Mouse (Mus musculus) forebrain, embryonic 12.5 days (tissue): ENCODE data around the gene Elf1. TPM values are rescaled to one million over a fixed set of nuclear protein-coding genes. Genes with fewer than 3 reads are reported as not detected.
"Not testable (repeated sequence)": the region's sequence is repeated elsewhere in the genome, so short reads cannot be mapped to it uniquely, and the experiment has no call there.

Experiments
- ATAC-seq: fragments of 200-750 bp; cut with Nextera tagmentation; 2 replicates; pipeline ENCODE4 v1.8.0; 2017; ENCODE audit warnings: moderate TSS enrichment; ENCODE audit not compliant: low FRiP score
- H3K27ac ChIP-seq: fragments of 300-500 bp; sonication (generic); 2 replicates; pipeline ENCODE4 v1.5.1; 2016; ENCODE audit warnings: mild to moderate bottlenecking
- H3K27me3 ChIP-seq: fragments of 300-500 bp; sonication (generic); 2 replicates; pipeline ENCODE4 v1.6.1; 2016; ENCODE audit warnings: mild to moderate bottlenecking
- H3K36me3 ChIP-seq: fragments of 300-500 bp; sonication (generic); replicated peaks from 2 replicates; pipeline ENCODE4 v1.6.1; 2016; ENCODE audit warnings: mild to moderate bottlenecking
- H3K4me1 ChIP-seq: fragments of 300-500 bp; sonication (generic); 2 replicates; pipeline ENCODE4 v1.6.1; 2016
- H3K4me2 ChIP-seq: fragments of 300-500 bp; sonication (generic); 2 replicates; pipeline ENCODE4 v1.6.1; 2016; ENCODE audit warnings: mild to moderate bottlenecking, moderate library complexity
- H3K4me3 ChIP-seq: fragments of 300-500 bp; sonication (generic); replicated peaks from 2 replicates; pipeline ENCODE4 v1.5.1; 2016; ENCODE audit warnings: mild to moderate bottlenecking
- H3K9ac ChIP-seq: fragments of 300-500 bp; sonication (generic); 2 replicates; pipeline ENCODE4 v1.6.1; 2016; ENCODE audit warnings: mild to moderate bottlenecking
- H3K9me3 ChIP-seq: fragments of 300-500 bp; sonication (generic); 2 replicates; pipeline ENCODE4 v1.6.1; 2016
- WGBS: fragments of 180-500 bp; shearing (Covaris S2); methylation state at CpG from one replicate; pipeline ENCODE4 v1.1.7; 2016; 5-methylcytosine and 5-hydroxymethylcytosine counted together
- polyA plus RNA-seq: library from polyadenylated mRNA; unstranded; fragments of >200 nt; fragmentation: Nextera tagmentation; extraction: Ambion mirVana; gene quantifications from 2 replicates; pipeline ENCODE4 v1.2.1, GENCODE M21; 2016

Gene Elf1
- polyA plus RNA-seq, 1 experiment from 2014 or later, result 5.7 TPM

- no peak overlapping the region for H3K4me3 ChIP-seq
- H3K9ac ChIP-seq, result no peak overlapping the region
- H3K4me2 ChIP-seq, result no peak overlapping the region
- H3K36me3 ChIP-seq, result no peaks in the 10 kb centered on the region
- H3K4me1 ChIP-seq, result no peaks in the 10 kb centered on the region
- H3K9me3 ChIP-seq, result no peaks in the 10 kb centered on the region
- no peak overlapping the region for H3K27ac ChIP-seq
- WGBS, result 89% methylated on average over 8 of the region's 8 CpGs
- no peak for ATAC-seq
- H3K27me3 ChIP-seq, result no peaks in the 10 kb centered on the region
Measured at GRCm38 (mm10) chr14:79532036-79532776, 51.2 kb downstream of the Elf1 start.

GRCm38 (mm10) chr14:79533350-79533749, 52.4 kb downstream of the Elf1 start:
- Histone ChIP-seq H3K27ac (no peak overlapping the region), H3K4me1 (no peaks in the 10 kb centered on the region), H3K4me2 (no peak overlapping the region), H3K27me3 (no peaks in the 10 kb centered on the region), H3K9ac (no peak overlapping the region), H3K36me3 (no peaks in the 10 kb centered on the region), H3K9me3 (no peaks in the 10 kb centered on the region), H3K4me3 (no peak overlapping the region)
- WGBS, result 92% methylated on average over 1 of the region's 1 CpGs
- ATAC-seq, result no peak

GRCm38 (mm10) chr14:79534206-79534605, 53.2 kb downstream of the Elf1 start:
- 82% methylated on average over 3 of the region's 3 CpGs for WGBS
- Histone ChIP-seq H3K9ac (no peak overlapping the region), H3K4me1 (no peaks in the 10 kb centered on the region), H3K27me3 (no peaks in the 10 kb centered on the region), H3K36me3 (no peaks in the 10 kb centered on the region), H3K27ac (no peak overlapping the region), H3K4me3 (no peak overlapping the region), H3K4me2 (no peak overlapping the region), H3K9me3 (no peaks in the 10 kb centered on the region)
- no peak for ATAC-seq

- WGBS, result 92% methylated on average over 4 of the region's 4 CpGs
- not testable (repeated sequence) for H3K27me3 ChIP-seq, H3K4me2 ChIP-seq, ATAC-seq, H3K4me1 ChIP-seq, H3K9me3 ChIP-seq, H3K4me3 ChIP-seq, H3K9ac ChIP-seq, H3K36me3 ChIP-seq, H3K27ac ChIP-seq
Measured at GRCm38 (mm10) chr14:79534656-79535055, 53.7 kb downstream of the Elf1 start.

- H3K4me1 ChIP-seq, result no peaks in the 10 kb centered on the region
- no peak overlapping the region for H3K27ac ChIP-seq
- no peak overlapping the region for H3K4me3 ChIP-seq
- H3K36me3 ChIP-seq, result no peaks in the 10 kb centered on the region
- H3K9me3 ChIP-seq, result no peaks in the 10 kb centered on the region
- ATAC-seq, result no peak
- WGBS, result 77% methylated on average over 10 of the region's 10 CpGs
- no peak overlapping the region for H3K9ac ChIP-seq
- no peaks in the 10 kb centered on the region for H3K27me3 ChIP-seq
- H3K4me2 ChIP-seq, result no peak overlapping the region
Measured at GRCm38 (mm10) chr14:79535318-79535717, 54.3 kb downstream of the Elf1 start.

GRCm38 (mm10) chr14:79536011-79536410, 55.0 kb downstream of the Elf1 start:
- no peak overlapping the region for H3K9ac ChIP-seq
- WGBS, result 81% methylated on average over 5 of the region's 5 CpGs
- no peaks in the 10 kb centered on the region for H3K4me1 ChIP-seq
- no peaks in the 10 kb centered on the region for H3K9me3 ChIP-seq
- ATAC-seq, result no peak
- H3K36me3 ChIP-seq, result no peaks in the 10 kb centered on the region
- no peak overlapping the region for H3K4me2 ChIP-seq
- H3K27ac ChIP-seq, result no peak overlapping the region
- H3K4me3 ChIP-seq, result no peak overlapping the region
- no peaks in the 10 kb centered on the region for H3K27me3 ChIP-seq

GRCm38 (mm10) chr14:79536837-79537236, 55.8 kb downstream of the Elf1 start:
- 80% methylated on average over 3 of the region's 3 CpGs for WGBS
- Histone ChIP-seq H3K27ac (no peak overlapping the region), H3K4me3 (no peak overlapping the region), H3K9ac (no peak overlapping the region), H3K9me3 (no peaks in the 10 kb centered on the region), H3K4me1 (no peaks in the 10 kb centered on the region), H3K4me2 (no peak overlapping the region), H3K36me3 (no peaks in the 10 kb centered on the region), H3K27me3 (no peaks in the 10 kb centered on the region)
- no peak for ATAC-seq

- no peak for ATAC-seq
- WGBS, result 88% methylated on average over 5 of the region's 5 CpGs
Measured at GRCm38 (mm10) chr14:79537463-79537862, 56.5 kb downstream of the Elf1 start.

GRCm38 (mm10) chr14:79537921-79538320, 56.9 kb downstream of the Elf1 start:
- Histone ChIP-seq H3K4me3 (no peak overlapping the region), H3K9me3 (no peaks in the 10 kb centered on the region), H3K4me2 (no peak overlapping the region), H3K9ac (no peak overlapping the region), H3K4me1 (no peaks in the 10 kb centered on the region), H3K36me3 (no peaks in the 10 kb centered on the region), H3K27me3 (no peaks in the 10 kb centered on the region), H3K27ac (no peak overlapping the region)
- no peak for ATAC-seq

More at GRCm38 (mm10) chr14:79537463-79537862, 56.5 kb downstream of the Elf1 start:
- Histone ChIP-seq H3K36me3 (no peaks in the 10 kb centered on the region), H3K27ac (no peak overlapping the region), H3K4me3 (no peak overlapping the region), H3K9me3 (no peaks in the 10 kb centered on the region), H3K9ac (no peak overlapping the region), H3K4me2 (no peak overlapping the region), H3K27me3 (no peaks in the 10 kb centered on the region), H3K4me1 (no peaks in the 10 kb centered on the region)

GRCm38 (mm10) chr14:79541606-79542005, 60.6 kb downstream of the Elf1 start:
- no peak overlapping the region for H3K4me2 ChIP-seq

GRCm38 (mm10) chr14:79549343-79549742, 68.3 kb downstream of the Elf1 start:
- no peak overlapping the region for H3K4me3 ChIP-seq
- H3K27ac ChIP-seq, result no peak overlapping the region
- no peaks in the 10 kb centered on the region for H3K27me3 ChIP-seq
- H3K36me3 ChIP-seq, result no peaks in the 10 kb centered on the region
- no peaks in the 10 kb centered on the region for H3K4me1 ChIP-seq
- H3K9me3 ChIP-seq, result no peaks in the 10 kb centered on the region
- no peak overlapping the region for H3K4me2 ChIP-seq
- WGBS, result 86% methylated on average over 7 of the region's 7 CpGs
- H3K9ac ChIP-seq, result no peak overlapping the region
- ATAC-seq, result no peak

More at GRCm38 (mm10) chr14:79541606-79542005, 60.6 kb downstream of the Elf1 start:
- ATAC-seq, result no peak
- Histone ChIP-seq H3K27ac (no peak overlapping the region), H3K27me3 (no peaks in the 10 kb centered on the region), H3K9ac (no peak overlapping the region), H3K4me3 (no peak overlapping the region), H3K36me3 (no peaks in the 10 kb centered on the region), H3K4me1 (no peaks in the 10 kb centered on the region), H3K9me3 (no peaks in the 10 kb centered on the region)

GRCm38 (mm10) chr14:79551929-79552328, 70.9 kb downstream of the Elf1 start:
- no peak overlapping the region for H3K4me2 ChIP-seq
- H3K27me3 ChIP-seq, result no peaks in the 10 kb centered on the region
- H3K9me3 ChIP-seq, result no peaks in the 10 kb centered on the region
- no peak overlapping the region for H3K9ac ChIP-seq
- no peak for ATAC-seq
- H3K27ac ChIP-seq, result no peak overlapping the region
- H3K36me3 ChIP-seq, result no peaks in the 10 kb centered on the region
- no peaks in the 10 kb centered on the region for H3K4me1 ChIP-seq
- no peak overlapping the region for H3K4me3 ChIP-seq
- WGBS, result 96% methylated on average over 2 of the region's 2 CpGs

- Histone ChIP-seq H3K9ac (no peak overlapping the region), H3K4me2 (no peak overlapping the region), H3K27me3 (no peaks in the 10 kb centered on the region), H3K9me3 (no peaks in the 10 kb centered on the region), H3K4me3 (no peak overlapping the region), H3K36me3 (no peaks in the 10 kb centered on the region), H3K4me1 (no peaks in the 10 kb centered on the region), H3K27ac (no peak overlapping the region)
- WGBS, result 92% methylated on average over 1 of the region's 1 CpGs
- no peak for ATAC-seq
Measured at GRCm38 (mm10) chr14:79552854-79553253, 71.9 kb downstream of the Elf1 start.
